Mouse (Mus musculus): ENCODE measurements at regions not wholly inside any gene's neighbourhood (a gene's known extent, or its start where the extent isn't known, plus 50 kb on each side); places are given as distances from the start of the nearest gene placed in this dataset.
A peak's percentile ranks its signal among the peaks of the same experiment; 100 is the strongest.

- ATAC-seq (replicated peaks; ENCODE audit: poor library complexity, severe bottlenecking) = no peak
Measured at GRCm38 (mm10) chr4:9133695-9134094, 894.9 kb upstream of the Car8 start.

DNA sequence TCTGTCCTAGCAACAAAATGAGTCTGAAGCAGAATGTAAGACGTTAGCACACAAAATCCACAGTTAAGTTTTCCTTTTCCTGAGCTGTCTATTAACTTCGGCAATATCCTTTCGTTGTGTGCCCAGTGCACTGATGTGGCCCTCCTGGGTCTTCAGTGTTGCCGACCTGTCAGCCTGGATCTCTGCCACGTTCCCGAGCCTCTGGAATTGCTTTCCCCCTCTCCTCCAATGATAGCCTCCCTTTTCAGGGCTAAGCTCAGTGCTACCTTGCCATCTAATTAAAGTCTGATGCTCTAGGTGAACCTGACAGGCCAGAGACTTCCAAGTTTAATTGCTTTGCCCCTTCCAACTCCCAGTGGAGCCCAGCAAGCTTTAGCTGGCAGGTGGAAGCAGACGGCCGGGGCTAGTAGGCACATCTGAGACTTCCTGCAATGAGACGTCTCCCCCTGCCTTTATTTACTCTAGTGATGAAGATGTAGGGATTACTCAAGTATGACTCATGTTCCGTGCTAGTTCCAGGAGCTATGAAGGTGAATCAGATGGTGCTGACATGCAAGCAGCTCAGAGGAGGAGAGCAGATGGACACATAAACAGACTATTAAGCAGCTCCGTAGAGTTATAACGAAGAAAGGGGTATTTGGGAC is 894.3 kb upstream of the Car8 start:
- ATAC-seq (replicated peaks; ENCODE audit: poor library complexity, severe bottlenecking) = no peak

- no peak for ATAC-seq (replicated peaks; ENCODE audit: poor library complexity, severe bottlenecking)
Measured at GRCm38 (mm10) chr4:9132356-9132755, 893.5 kb upstream of the Car8 start.

- peak; percentile 77 for ATAC-seq (replicated peaks; ENCODE audit: poor library complexity, severe bottlenecking)
Measured at GRCm38 (mm10) chr4:9131610-9132009, 892.8 kb upstream of the Car8 start.

GRCm38 (mm10) chr4:9125236-9125963 is 886.6 kb upstream of the Car8 start:
- ATAC-seq (replicated peaks; ENCODE audit: poor library complexity, severe bottlenecking) = peak; percentile 36; the same call in 1 of the 2 replicates

GRCm38 (mm10) chr4:9124586-9125232 is 885.9 kb upstream of the Car8 start:
- no peak for ATAC-seq (replicated peaks; ENCODE audit: poor library complexity, severe bottlenecking)

DNA sequence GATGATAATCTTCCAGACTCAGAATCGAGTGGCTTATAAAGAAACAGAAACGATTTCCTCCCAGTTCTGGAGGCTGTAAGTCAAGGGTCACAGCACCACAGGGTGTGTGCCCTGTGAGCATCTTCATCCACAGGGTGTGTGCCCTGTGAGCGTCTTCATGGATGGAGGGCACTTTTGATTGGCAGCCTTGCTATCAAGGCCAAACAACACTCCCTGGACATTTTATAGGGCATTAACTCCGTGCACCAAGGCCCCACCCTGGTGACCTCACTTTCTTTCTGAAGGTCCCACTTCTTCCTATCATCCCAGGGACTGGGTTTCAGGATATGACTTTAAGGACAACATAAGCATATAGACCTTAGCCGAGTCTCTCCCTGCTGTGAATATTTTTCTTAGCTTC is 885.3 kb upstream of the Car8 start:
- ATAC-seq (replicated peaks; ENCODE audit: poor library complexity, severe bottlenecking) = no peak

DNA sequence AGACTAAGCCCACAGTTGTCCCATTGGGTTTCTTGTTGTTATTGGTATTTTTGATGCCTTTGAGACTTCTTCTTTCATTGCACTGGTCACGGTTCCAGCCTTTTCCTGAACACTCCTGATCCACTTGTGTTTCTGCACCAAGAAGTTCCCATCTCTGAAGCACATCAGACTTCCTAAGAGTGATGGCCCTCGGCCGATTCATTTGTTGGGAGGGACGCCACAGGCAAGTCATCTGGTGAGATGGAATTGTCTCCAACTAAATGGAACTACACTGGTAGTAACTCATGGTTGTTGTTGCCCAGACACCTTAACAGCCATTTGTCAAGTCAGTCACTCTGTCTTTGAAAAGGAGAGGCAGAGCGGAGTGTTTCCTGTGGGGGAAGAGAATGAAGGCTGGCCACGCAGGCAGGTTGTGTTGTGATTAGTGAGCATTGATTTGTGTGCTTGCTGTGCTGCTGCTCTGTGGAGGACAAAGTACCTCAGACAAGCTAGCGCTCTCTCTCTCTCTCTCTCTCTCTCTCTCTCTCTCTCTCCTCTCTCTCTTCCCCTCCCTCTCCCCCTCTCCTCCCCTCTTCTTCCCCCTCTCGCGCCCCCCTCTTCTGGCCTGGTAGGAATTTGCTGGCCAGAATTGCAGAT is 884.7 kb upstream of the Car8 start:
- no peak for ATAC-seq (replicated peaks; ENCODE audit: poor library complexity, severe bottlenecking)

DNA sequence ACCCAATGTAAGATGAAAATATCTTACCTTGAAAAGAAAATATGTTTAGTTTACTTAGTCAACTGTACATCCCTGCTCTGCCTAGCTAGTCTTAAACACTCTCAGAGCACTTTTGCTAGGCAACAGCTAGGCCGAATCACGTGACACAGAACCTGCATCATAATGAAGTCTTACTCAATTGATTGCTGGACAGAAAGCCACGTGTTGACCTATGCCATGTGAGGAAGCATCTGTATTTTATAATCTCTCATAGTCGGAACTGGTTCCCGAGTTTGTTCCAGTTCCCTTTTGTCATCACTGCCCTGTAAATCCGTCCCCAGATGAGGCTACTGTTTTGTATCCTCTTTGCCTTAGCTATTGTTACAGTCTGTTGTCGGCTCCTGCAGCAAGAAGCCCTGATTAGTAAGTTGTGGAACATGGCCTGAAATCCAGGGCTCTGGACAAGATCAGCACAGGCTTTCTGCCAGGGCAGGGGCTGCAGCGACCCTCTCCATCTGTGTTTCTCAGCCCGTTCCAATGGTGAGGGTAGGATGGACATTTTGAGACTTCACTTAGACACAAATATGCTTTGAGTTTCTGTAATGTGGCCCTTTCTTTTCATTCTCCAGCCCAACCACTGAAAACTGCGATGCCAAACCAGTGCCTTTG is 883.9 kb upstream of the Car8 start:
- ATAC-seq (replicated peaks; ENCODE audit: poor library complexity, severe bottlenecking) = peak; percentile 90

DNA sequence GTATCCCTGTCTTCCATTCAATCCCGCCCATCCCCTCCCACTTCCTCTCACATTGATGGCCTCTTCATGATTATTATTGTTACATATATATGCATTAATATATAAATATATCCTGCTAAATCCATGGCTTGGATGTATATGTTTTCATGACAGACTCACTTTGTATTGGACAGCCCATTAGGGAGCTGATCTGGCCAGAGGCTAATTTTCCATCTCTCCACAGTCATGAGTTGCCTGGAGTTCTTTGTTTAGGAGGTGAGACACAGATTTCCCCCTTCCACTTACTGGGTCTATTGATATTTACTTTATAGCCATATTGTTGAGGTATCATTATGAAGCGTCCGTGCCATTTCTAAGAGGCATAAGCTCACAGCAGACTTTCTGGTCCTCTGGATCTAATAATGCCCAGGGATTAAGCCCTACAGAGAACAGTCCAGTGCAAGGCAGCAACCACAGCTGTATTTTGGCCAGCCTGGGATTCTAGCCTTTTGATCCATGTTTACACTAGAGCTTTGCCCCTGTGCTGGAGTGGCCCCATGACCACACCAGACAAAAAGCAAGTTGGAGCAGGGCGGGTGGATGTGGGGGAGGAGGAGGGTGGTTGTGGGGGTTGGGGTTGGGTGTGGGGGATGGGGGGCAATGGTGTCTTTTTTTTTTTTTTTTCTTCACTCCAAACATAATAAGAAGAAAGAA is 878.3 kb upstream of the Car8 start:
- no peak for ATAC-seq (replicated peaks; ENCODE audit: poor library complexity, severe bottlenecking)

DNA sequence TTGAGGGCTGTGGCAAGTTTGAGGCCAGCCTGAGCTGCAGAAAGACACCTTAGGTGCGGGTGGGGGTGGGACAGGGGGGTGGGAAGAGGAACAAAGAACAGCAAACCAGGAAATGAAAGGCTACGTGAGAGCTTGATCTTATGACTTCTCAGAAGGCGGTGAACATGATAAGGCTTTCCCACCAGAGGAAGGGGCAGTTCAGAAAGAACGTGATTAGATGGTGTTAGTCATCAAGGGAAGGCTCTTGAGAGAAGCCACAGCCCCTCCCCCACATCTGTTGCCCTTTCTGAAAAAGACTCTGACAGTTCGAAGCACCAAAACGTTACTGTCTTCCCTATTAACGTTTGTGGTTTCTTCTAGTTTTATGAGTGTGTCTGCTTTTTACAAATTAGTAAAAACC is 877.0 kb upstream of the Car8 start:
- peak; percentile 89 for ATAC-seq (replicated peaks; ENCODE audit: poor library complexity, severe bottlenecking)

- no peak for ATAC-seq (replicated peaks; ENCODE audit: poor library complexity, severe bottlenecking)
Measured at GRCm38 (mm10) chr4:9113982-9114381, 875.1 kb upstream of the Car8 start.

- ATAC-seq (replicated peaks; ENCODE audit: poor library complexity, severe bottlenecking) = peak; percentile 88
Measured at GRCm38 (mm10) chr4:9110355-9110754, 871.5 kb upstream of the Car8 start.

DNA sequence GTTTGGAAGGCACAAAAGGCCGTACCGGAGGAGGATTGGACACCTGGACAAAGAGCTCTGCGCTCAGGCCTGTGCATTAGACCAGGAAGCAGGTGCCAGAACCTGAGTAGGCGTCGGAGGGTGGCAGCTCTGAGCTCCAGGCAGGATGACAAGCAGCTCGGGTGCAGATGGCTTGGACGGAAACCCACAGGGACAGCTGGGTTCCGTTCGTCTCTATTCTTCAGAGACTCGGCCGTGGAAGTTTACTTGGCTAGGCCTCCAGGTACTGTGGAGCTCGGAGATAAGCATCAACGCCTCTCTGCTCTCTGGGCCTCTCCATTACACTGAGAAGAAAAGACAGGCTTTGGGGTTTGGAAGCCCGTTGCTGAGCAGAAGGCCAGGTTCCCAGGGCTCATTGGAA is 868.5 kb upstream of the Car8 start:
- ATAC-seq (replicated peaks; ENCODE audit: poor library complexity, severe bottlenecking) = no peak

GRCm38 (mm10) chr4:9106778-9107177 is 867.9 kb upstream of the Car8 start:
- no peak for ATAC-seq (replicated peaks; ENCODE audit: poor library complexity, severe bottlenecking)

DNA sequence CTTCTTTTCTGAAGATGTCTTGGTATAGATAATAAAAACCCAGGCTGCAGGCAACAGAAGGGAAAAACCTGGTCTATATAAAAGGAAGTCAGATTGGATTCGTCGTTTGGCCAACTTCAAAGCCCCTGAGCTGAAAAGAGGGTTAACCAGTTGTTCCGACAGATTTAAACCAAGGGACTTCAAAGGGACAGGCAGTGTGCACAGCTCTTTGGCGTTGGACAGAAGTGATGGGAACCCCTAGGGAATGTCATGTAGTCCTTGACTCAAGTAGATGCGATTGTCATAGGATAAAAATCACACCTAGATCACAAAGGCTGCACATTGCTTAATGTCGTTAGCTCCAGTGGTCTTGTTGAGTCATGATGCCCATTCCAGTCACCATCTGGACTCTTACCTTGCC is 865.8 kb upstream of the Car8 start:
- ATAC-seq (replicated peaks; ENCODE audit: poor library complexity, severe bottlenecking) = no peak

DNA sequence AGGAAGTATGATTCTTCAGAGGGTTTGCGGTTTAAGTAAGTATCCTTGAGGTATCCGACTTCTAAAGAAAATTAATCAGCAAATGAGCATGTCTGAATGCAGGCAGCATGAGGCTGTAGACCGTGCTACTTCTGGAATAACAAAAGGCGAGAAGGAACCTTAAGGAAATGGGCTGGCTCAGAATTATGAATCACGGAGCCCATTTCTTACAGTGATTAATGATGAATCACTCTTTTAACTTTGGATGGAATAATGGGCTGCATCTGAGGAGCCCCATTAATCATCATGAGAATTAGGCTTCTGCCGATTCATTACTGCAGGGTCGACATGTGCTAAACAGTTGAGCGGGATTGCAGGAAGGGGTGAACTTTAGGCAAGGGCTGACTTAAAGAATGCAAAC is 865.1 kb upstream of the Car8 start:
- no peak for ATAC-seq (replicated peaks; ENCODE audit: poor library complexity, severe bottlenecking)

- ATAC-seq (replicated peaks; ENCODE audit: poor library complexity, severe bottlenecking) = peak; percentile 88
Measured at GRCm38 (mm10) chr4:9096809-9097700, 858.2 kb upstream of the Car8 start.

GRCm38 (mm10) chr4:9096274-9096673 is 857.4 kb upstream of the Car8 start:
- ATAC-seq (replicated peaks; ENCODE audit: poor library complexity, severe bottlenecking) = no peak
